ENCODE assay signal across 15 mouse cellular contexts in genomic region chr15:66474441-66474840, GRCm38 (mm10). TPM values are rescaled to one million over a fixed set of nuclear protein-coding genes. Genes with fewer than 3 reads are reported as not detected.
"Had no signal": no experiment of that assay in that cellular context is flagged by ENCODE, and none has a peak within 500 bp of the region (broad histone marks: within the 10 kb centered on the region; RNA-seq: fewer than 3 reads in every experiment).

No protein-coding gene starts in this region.

- ATAC-seq: midbrain, embryonic 13.5 days; midbrain, embryonic 15.5 days had no signal

- DNase-seq: lung, adult 18-20 months; lung, embryonic 14.5 days; lung, postnatal 10 days; lung, postnatal 4 days; right cerebral cortex, postnatal 14 days; thymus, adult 2 months; thymus, postnatal 25 days; thymus, postnatal 4 days had no signal

- H3K27ac ChIP-seq: liver, embryonic 15.5 days; midbrain, embryonic 13.5 days; midbrain, embryonic 15.5 days; neural tube, embryonic 12.5 days; stomach, embryonic 15.5 days; stomach, postnatal 0 days had no signal

- H3K4me3 ChIP-seq: liver, embryonic 15.5 days; midbrain, embryonic 13.5 days; midbrain, embryonic 15.5 days; neural tube, embryonic 12.5 days; stomach, embryonic 15.5 days had no signal

RNA-seq across cellular contexts. Expression of gene Lrrc6, which starts 26.3 kb away (rescaled TPM):
- total RNA-seq: monocyte, adult 5-6 weeks had no signal
